Mouse (Mus musculus): Measurements from ENCODE around the gene Rwdd3. TPM values are rescaled to one million over a fixed set of nuclear protein-coding genes. Genes with fewer than 3 reads are reported as not detected.

The Rwdd3 gene
- polyA plus RNA-seq (2014; fragmentation: Nextera tagmentation; extraction: Ambion mirVana) = 2.6 and 4.5 TPM in 2 replicates

- WGBS = 1% methylated on average over 39 of the region's 40 CpGs
- Histone ChIP-seq H3K4me1 (ENCODE audit: control insufficient read depth, insufficient read depth, low read length) (no peaks in the 10 kb centered on the region), H3K9ac (ENCODE audit: low read length) (peak within 1 kb of the TSS; percentile 68), H3K27me3 (ENCODE audit: control insufficient read depth, insufficient read depth, low read length) (no peaks in the 10 kb centered on the region), H3K9me3 (ENCODE audit: control insufficient read depth, low read length) (no peaks in the 10 kb centered on the region), H3K4me2 (ENCODE audit: low read depth) (peak within 1 kb of the TSS; percentile 72), H3K36me3 (ENCODE audit: control insufficient read depth, insufficient read depth, low read length) (no peaks in the 10 kb centered on the region), H3K27ac (ENCODE audit: low read depth, low read length) (no peak within 1 kb of the TSS), H3K4me3 (ENCODE audit: low read depth, low read length) (peak within 1 kb of the TSS; percentile 58)
- ATAC-seq (ENCODE audit: insufficient read depth, low FRiP score, low TSS enrichment) (peak; percentile 92), DNase-seq (ENCODE audit: low spot score) (peak; percentile 93)
Measured at GRCm38 (mm10) chr3:121171243-121171871, at the start of gene Rwdd3. TSS of gene Rwdd3 (minus strand) at chr3:121171695.

GRCm38 (mm10) chr3:121217011-121217410 lies 45.5 kb upstream of the Rwdd3 start:
- 82% methylated on average over 6 of the region's 6 CpGs for whole genome bisulfite sequencing
- H3K4me2 ChIP-seq (ENCODE audit: low read depth) = no peak overlapping the region
- H3K27me3 ChIP-seq (ENCODE audit: control insufficient read depth, insufficient read depth, low read length) = no peaks in the 10 kb centered on the region
- no peak for DNase-seq (ENCODE audit: low spot score)
- no peak overlapping the region for H3K9ac ChIP-seq (ENCODE audit: low read length)
- H3K9me3 ChIP-seq (ENCODE audit: control insufficient read depth, low read length) = no peaks in the 10 kb centered on the region
- no peak for ATAC-seq (ENCODE audit: insufficient read depth, low FRiP score, low TSS enrichment)
- no peak overlapping the region for H3K27ac ChIP-seq (ENCODE audit: low read depth, low read length)
- H3K4me1 ChIP-seq (ENCODE audit: control insufficient read depth, insufficient read depth, low read length) = no peaks in the 10 kb centered on the region
- H3K4me3 ChIP-seq (ENCODE audit: low read depth, low read length) = no peak overlapping the region
- no peaks in the 10 kb centered on the region for H3K36me3 ChIP-seq (ENCODE audit: control insufficient read depth, insufficient read depth, low read length)

- Histone ChIP-seq H3K27me3 (ENCODE audit: control insufficient read depth, insufficient read depth, low read length) (no peaks in the 10 kb centered on the region), H3K36me3 (ENCODE audit: control insufficient read depth, insufficient read depth, low read length) (no peaks in the 10 kb centered on the region), H3K4me1 (ENCODE audit: control insufficient read depth, insufficient read depth, low read length) (no peaks in the 10 kb centered on the region), H3K27ac (ENCODE audit: low read depth, low read length) (no peak overlapping the region), H3K9me3 (ENCODE audit: control insufficient read depth, low read length) (no peaks in the 10 kb centered on the region), H3K4me2 (ENCODE audit: low read depth) (no peak overlapping the region), H3K9ac (ENCODE audit: low read length) (no peak overlapping the region), H3K4me3 (ENCODE audit: low read depth, low read length) (no peak overlapping the region)
- no peak for ATAC-seq (ENCODE audit: insufficient read depth, low FRiP score, low TSS enrichment)
- 80% methylated on average over 3 of the region's 3 CpGs for WGBS
- no peak for DNase-seq (ENCODE audit: low spot score)
Measured at GRCm38 (mm10) chr3:121213501-121213900, 42.0 kb upstream of the Rwdd3 start.

GRCm38 (mm10) chr3:121212156-121212555 lies 40.7 kb upstream of the Rwdd3 start:
- Histone ChIP-seq H3K27me3 (ENCODE audit: control insufficient read depth, insufficient read depth, low read length) (no peaks in the 10 kb centered on the region), H3K36me3 (ENCODE audit: control insufficient read depth, insufficient read depth, low read length) (no peaks in the 10 kb centered on the region), H3K4me1 (ENCODE audit: control insufficient read depth, insufficient read depth, low read length) (no peaks in the 10 kb centered on the region), H3K9me3 (ENCODE audit: control insufficient read depth, low read length) (no peaks in the 10 kb centered on the region), H3K27ac (ENCODE audit: low read depth, low read length) (no peak overlapping the region), H3K4me2 (ENCODE audit: low read depth) (no peak overlapping the region), H3K4me3 (ENCODE audit: low read depth, low read length) (no peak overlapping the region), H3K9ac (ENCODE audit: low read length) (no peak overlapping the region)
- DNase-seq (ENCODE audit: low spot score) (no peak), ATAC-seq (ENCODE audit: insufficient read depth, low FRiP score, low TSS enrichment) (no peak)
- 65% methylated on average over 1 of the region's 1 CpGs for WGBS

- H3K4me2 ChIP-seq (ENCODE audit: low read depth) = no peak overlapping the region
- no peaks in the 10 kb centered on the region for H3K27me3 ChIP-seq (ENCODE audit: control insufficient read depth, insufficient read depth, low read length)
- H3K36me3 ChIP-seq (ENCODE audit: control insufficient read depth, insufficient read depth, low read length) = no peaks in the 10 kb centered on the region
- ATAC-seq (ENCODE audit: insufficient read depth, low FRiP score, low TSS enrichment) (no peak), DNase-seq (ENCODE audit: low spot score) (no peak)
- H3K4me1 ChIP-seq (ENCODE audit: control insufficient read depth, insufficient read depth, low read length) = no peaks in the 10 kb centered on the region
- H3K27ac ChIP-seq (ENCODE audit: low read depth, low read length) = no peak overlapping the region
- 94% methylated on average over 5 of the region's 5 CpGs for WGBS
- no peak overlapping the region for H3K9ac ChIP-seq (ENCODE audit: low read length)
- H3K9me3 ChIP-seq (ENCODE audit: control insufficient read depth, low read length) = no peaks in the 10 kb centered on the region
- H3K4me3 ChIP-seq (ENCODE audit: low read depth, low read length) = no peak overlapping the region
Measured at GRCm38 (mm10) chr3:121208994-121209393, 37.5 kb upstream of the Rwdd3 start.

- ATAC-seq (ENCODE audit: insufficient read depth, low FRiP score, low TSS enrichment) (no peak), DNase-seq (ENCODE audit: low spot score) (no peak)
- H3K4me2 ChIP-seq (ENCODE audit: low read depth) = no peak overlapping the region
- H3K27me3 ChIP-seq (ENCODE audit: control insufficient read depth, insufficient read depth, low read length) = no peaks in the 10 kb centered on the region
- H3K36me3 ChIP-seq (ENCODE audit: control insufficient read depth, insufficient read depth, low read length) = no peaks in the 10 kb centered on the region
- WGBS = 91% methylated on average over 19 of the region's 19 CpGs
- no peaks in the 10 kb centered on the region for H3K4me1 ChIP-seq (ENCODE audit: control insufficient read depth, insufficient read depth, low read length)
- H3K9me3 ChIP-seq (ENCODE audit: control insufficient read depth, low read length) = no peaks in the 10 kb centered on the region
- H3K4me3 ChIP-seq (ENCODE audit: low read depth, low read length) = no peak overlapping the region
- no peak overlapping the region for H3K9ac ChIP-seq (ENCODE audit: low read length)
- H3K27ac ChIP-seq (ENCODE audit: low read depth, low read length) = no peak overlapping the region
Measured at GRCm38 (mm10) chr3:121206202-121206882, 34.8 kb upstream of the Rwdd3 start.

- H3K27ac ChIP-seq (ENCODE audit: low read depth, low read length) = no peak overlapping the region
- H3K36me3 ChIP-seq (ENCODE audit: control insufficient read depth, insufficient read depth, low read length) = no peaks in the 10 kb centered on the region
- no peak for ATAC-seq (ENCODE audit: insufficient read depth, low FRiP score, low TSS enrichment)
- no peaks in the 10 kb centered on the region for H3K9me3 ChIP-seq (ENCODE audit: control insufficient read depth, low read length)
- H3K9ac ChIP-seq (ENCODE audit: low read length) = no peak overlapping the region
- DNase-seq (ENCODE audit: low spot score) = no peak
- H3K27me3 ChIP-seq (ENCODE audit: control insufficient read depth, insufficient read depth, low read length) = no peaks in the 10 kb centered on the region
- H3K4me3 ChIP-seq (ENCODE audit: low read depth, low read length) = no peak overlapping the region
- 85% methylated on average over 2 of the region's 2 CpGs for WGBS
- 0 out of 2 replicates have a peak, but pooled peaks cover 3% of the 10 kb centered on the region for H3K4me1 ChIP-seq (ENCODE audit: control insufficient read depth, insufficient read depth, low read length)
- H3K4me2 ChIP-seq (ENCODE audit: low read depth) = no peak overlapping the region
Measured at GRCm38 (mm10) chr3:121202638-121203037, 31.1 kb upstream of the Rwdd3 start.

- H3K27ac ChIP-seq (ENCODE audit: low read depth, low read length) = no peak overlapping the region
- no peak overlapping the region for H3K9ac ChIP-seq (ENCODE audit: low read length)
- H3K27me3 ChIP-seq (ENCODE audit: control insufficient read depth, insufficient read depth, low read length) = no peaks in the 10 kb centered on the region
- DNase-seq (ENCODE audit: low spot score) (no peak), ATAC-seq (ENCODE audit: insufficient read depth, low FRiP score, low TSS enrichment) (no peak)
- no peak overlapping the region for H3K4me2 ChIP-seq (ENCODE audit: low read depth)
- 62% methylated on average over 11 of the region's 11 CpGs for WGBS
- no peak overlapping the region for H3K4me3 ChIP-seq (ENCODE audit: low read depth, low read length)
- H3K4me1 ChIP-seq (ENCODE audit: control insufficient read depth, insufficient read depth, low read length) = 0 out of 2 replicates have a peak, but pooled peaks cover 3% of the 10 kb centered on the region
- no peaks in the 10 kb centered on the region for H3K36me3 ChIP-seq (ENCODE audit: control insufficient read depth, insufficient read depth, low read length)
- H3K9me3 ChIP-seq (ENCODE audit: control insufficient read depth, low read length) = no peaks in the 10 kb centered on the region
Measured at GRCm38 (mm10) chr3:121201012-121201747, 29.7 kb upstream of the Rwdd3 start.
